Mouse (Mus musculus) small intestine, adult 2 months (tissue): ENCODE results near the gene Dhtkd1. TPM values are rescaled to one million over a fixed set of nuclear protein-coding genes. Genes with fewer than 3 reads are reported as not detected.
A peak's percentile ranks its signal among the peaks of the same experiment; 100 is the strongest.

Source experiments
- H3K27ac ChIP-seq: fragments of 200-500 bp; 2 replicates; pipeline ENCODE4 v1.5.1; 2012; ENCODE audit warnings: low read depth, low read length, control low read depth, inconsistent platforms; ENCODE audit not compliant: insufficient read depth
- H3K27me3 ChIP-seq: fragments of 200-500 bp; 2 replicates; pipeline ENCODE4 v1.6.1; 2012; ENCODE audit warnings: mild to moderate bottlenecking, moderate library complexity, low read length, inconsistent platforms; ENCODE audit not compliant: control insufficient read depth, insufficient read depth
- H3K36me3 ChIP-seq: fragments of 200-500 bp; 2 replicates; pipeline ENCODE4 v1.6.1; 2012; ENCODE audit warnings: mild to moderate bottlenecking, low read length, control low read depth, inconsistent platforms; ENCODE audit not compliant: control insufficient read depth, insufficient read depth
- H3K4me1 ChIP-seq: fragments of 200-500 bp; 2 replicates; pipeline ENCODE4 v1.6.1; 2012; ENCODE audit warnings: low read length, inconsistent platforms, mixed read lengths; ENCODE audit not compliant: control insufficient read depth, insufficient read depth, insufficient read length
- H3K4me3 ChIP-seq: fragments of 200-500 bp; 2 replicates; pipeline ENCODE4 v1.5.1; 2012; ENCODE audit warnings: low read depth, mild to moderate bottlenecking, control low read depth, inconsistent platforms, low read length, moderate library complexity
- CTCF ChIP-seq: fragments of 200-500 bp; IDR thresholded peaks from 2 replicates; pipeline ENCODE4 v1.5.1; 2012; ENCODE audit warnings: low read depth, mild to moderate bottlenecking, control low read depth, inconsistent platforms, low read length, moderate library complexity, mixed read lengths; ENCODE audit not compliant: insufficient replicate concordance, insufficient read length; ENCODE audit errors: extremely low read depth
- POLR2A ChIP-seq: fragments of 200-500 bp; IDR thresholded peaks from 2 replicates; pipeline ENCODE4 v1.6.1; 2012; ENCODE audit warnings: low read depth, mild to moderate bottlenecking, control low read depth, inconsistent platforms, low read length, moderate library complexity
- WGBS: fragments of 180-500 bp; shearing (Covaris S2); methylation state at CpG from one replicate; pipeline ENCODE4 v1.1.7; 2018; 5-methylcytosine and 5-hydroxymethylcytosine counted together
- polyA plus RNA-seq: library from polyadenylated mRNA; depleted of rRNA; stranded (reverse); fragments of >200 nt; gene quantifications from 2 replicates; pipeline ENCODE4 v1.2.3, GENCODE M21; 2012

Gene Dhtkd1
- polyA plus RNA-seq, 1 experiment = 0.13 TPM

DNA sequence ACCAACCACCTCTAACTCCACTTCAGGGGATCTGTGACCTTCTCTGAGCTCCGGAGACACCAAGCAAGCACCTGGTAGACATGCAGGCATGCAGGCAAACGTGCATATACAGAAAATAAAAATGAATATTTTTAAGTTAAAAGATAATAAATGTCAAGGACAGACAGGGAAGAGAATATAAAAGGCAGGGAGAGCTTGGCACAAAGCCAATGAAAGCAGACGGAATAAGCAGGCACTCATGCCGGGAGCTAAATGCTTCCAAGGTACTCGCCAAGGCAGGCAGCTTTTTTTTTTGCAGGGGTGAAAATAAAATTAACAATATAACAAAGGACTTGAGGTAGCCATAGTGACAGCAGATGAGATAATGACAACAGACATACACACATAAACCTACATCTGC, 36.5 kb downstream of the Dhtkd1 start:
- no peak for TF ChIP-seq POLR2A
- TF ChIP-seq CTCF = no peak
- H3K27me3 ChIP-seq = no peaks in the 10 kb centered on the region
- no peak overlapping the region for H3K4me3 ChIP-seq
- no peaks in the 10 kb centered on the region for H3K36me3 ChIP-seq
- H3K27ac ChIP-seq = no peak overlapping the region
- WGBS = 27% methylated on average over 5 of the region's 5 CpGs
- no peaks in the 10 kb centered on the region for H3K4me1 ChIP-seq

- H3K36me3 ChIP-seq = no peaks in the 10 kb centered on the region
- TF ChIP-seq POLR2A = no peak
- TF ChIP-seq CTCF = peak; percentile 46; the same call in 1 of the 2 replicates
- H3K4me1 ChIP-seq = no peaks in the 10 kb centered on the region
- 74% methylated on average over 5 of the region's 5 CpGs for WGBS
- no peaks in the 10 kb centered on the region for H3K27me3 ChIP-seq
- no peak overlapping the region for H3K27ac ChIP-seq
- H3K4me3 ChIP-seq = no peak overlapping the region
Measured at GRCm38 (mm10) chr2:5900145-5900544, 42.4 kb downstream of the Dhtkd1 start.

DNA sequence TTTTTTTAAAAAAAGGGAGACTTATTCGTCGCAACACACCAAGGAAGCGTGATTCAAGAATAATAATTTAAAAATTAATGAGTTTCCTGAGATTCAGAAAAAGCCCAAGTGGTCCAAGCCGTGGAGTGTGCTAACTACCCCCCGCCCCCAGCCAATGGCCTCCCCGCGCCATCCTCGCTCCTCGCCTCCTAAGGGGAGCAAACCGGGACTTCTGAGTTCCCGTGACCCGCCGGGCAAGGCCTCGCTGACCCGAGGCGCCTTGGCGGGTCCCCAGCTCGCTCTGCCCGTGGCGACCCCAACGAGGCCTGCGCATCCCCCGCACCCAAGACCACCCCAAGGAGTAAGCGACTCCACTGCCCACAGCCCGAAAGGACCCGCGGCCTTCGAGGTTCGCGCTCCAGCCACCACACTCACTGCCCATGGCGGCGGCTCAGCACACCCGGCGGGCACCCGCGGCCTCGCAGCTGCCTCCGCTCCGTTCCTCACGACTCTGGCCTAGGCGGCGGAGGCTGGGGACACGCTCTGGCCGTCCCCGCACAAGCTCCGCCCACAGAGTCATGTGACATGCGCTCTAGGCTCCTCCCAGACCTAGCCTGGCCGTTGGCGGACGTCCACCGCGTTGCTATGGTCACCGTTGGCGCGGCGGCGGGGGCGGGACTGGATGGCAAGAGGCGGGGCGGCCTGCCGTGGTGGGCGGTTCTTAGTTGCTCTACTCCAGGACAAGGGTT, 47.6 kb downstream of the Dhtkd1 start, which contains the start of gene Sec61a2:
Gene Sec61a2, minus strand, starts transcription at position 590 of the 728 bp plus-strand sequence.
- under 1% methylated on average over 62 of the region's 62 CpGs for WGBS
- peak within 1 kb of the TSS; percentile 96 for H3K4me3 ChIP-seq
- 0 out of 2 replicates have a peak, but pooled peaks cover 1% of the 10 kb centered on the region for H3K4me1 ChIP-seq
- H3K27ac ChIP-seq = peak within 1 kb of the TSS; percentile 77
- no peaks in the 10 kb centered on the region for H3K27me3 ChIP-seq
- TF ChIP-seq CTCF = no peak
- TF ChIP-seq POLR2A = peak; percentile 96
- H3K36me3 ChIP-seq = peaks cover 9% of the 10 kb centered on the region

DNA sequence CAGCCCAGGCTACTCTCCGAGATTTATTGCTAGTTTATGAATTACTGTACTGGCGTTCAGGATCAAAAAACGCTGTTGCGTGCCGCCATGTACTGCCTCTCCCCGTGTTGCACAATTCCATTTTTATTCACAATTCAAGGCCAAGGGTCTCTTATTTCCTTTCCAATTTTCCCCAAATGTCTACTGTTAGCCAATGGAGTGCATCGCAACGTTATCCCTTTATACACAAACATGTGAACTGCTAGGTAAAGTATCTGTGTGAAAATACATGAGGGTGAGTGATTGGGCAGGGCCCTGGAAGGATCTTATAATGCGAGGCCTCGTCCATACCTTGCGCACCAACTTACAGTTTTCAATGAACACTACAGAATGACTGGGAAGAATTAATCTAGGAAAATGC, 48.3 kb downstream of the Dhtkd1 start:
- Histone ChIP-seq H3K4me3 (peak overlapping the region; percentile 32; the same call in 1 of the 2 replicates), H3K27ac (no peak overlapping the region), H3K27me3 (no peaks in the 10 kb centered on the region), H3K4me1 (0 out of 2 replicates have a peak, but pooled peaks cover 1% of the 10 kb centered on the region), H3K36me3 (peaks cover 12% of the 10 kb centered on the region)
- 15% methylated on average over 11 of the region's 11 CpGs for WGBS
- no peak for TF ChIP-seq CTCF
- TF ChIP-seq POLR2A = no peak

DNA sequence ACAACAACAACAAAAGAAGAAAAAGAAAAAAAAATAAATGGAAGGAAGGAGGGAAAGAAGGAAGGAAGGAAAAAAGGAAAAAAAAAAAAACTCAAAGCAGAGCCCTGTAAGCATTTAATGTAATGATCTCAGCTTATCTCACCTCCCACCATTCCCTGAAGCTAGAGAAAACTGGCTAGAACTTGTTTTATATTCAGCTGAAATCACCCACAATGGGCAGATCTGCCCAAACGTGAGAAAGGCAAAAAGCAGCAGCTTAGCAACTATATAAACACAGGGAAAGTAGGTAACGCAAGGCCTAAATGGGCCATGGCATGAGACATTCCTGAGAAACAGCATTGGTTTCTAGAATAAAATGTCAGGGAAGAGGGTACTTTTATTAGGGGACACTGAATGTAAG, 53.2 kb downstream of the Dhtkd1 start:
- H3K27ac ChIP-seq = no peak overlapping the region
- H3K36me3 ChIP-seq = peaks cover 40% of the 10 kb centered on the region
- WGBS = 72% methylated on average over 2 of the region's 2 CpGs
- TF ChIP-seq CTCF (no peak), POLR2A (no peak)
- no peaks in the 10 kb centered on the region for H3K27me3 ChIP-seq
- H3K4me3 ChIP-seq = no peak overlapping the region
- H3K4me1 ChIP-seq = 0 out of 2 replicates have a peak, but pooled peaks cover 1% of the 10 kb centered on the region

DNA sequence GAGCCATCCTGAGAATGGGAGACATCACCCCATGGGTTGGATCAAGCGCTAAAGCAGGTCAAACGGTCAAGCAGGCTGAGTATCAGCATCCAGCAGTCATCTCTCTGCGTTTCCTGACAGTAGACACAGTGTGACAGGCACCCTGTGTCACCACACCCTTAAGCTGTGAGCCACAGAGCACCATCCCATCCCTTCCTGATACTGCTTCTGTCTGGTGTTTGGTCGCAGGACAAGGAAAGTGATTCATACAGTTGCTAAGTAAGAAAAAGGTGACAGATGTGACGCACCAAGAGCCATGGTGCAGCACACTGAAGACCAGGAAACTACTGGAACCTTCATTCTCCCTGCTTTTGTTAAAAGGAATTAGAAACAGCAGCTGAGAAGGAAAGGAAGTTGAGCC, 53.7 kb downstream of the Dhtkd1 start:
- Histone ChIP-seq H3K27ac (no peak overlapping the region), H3K27me3 (no peaks in the 10 kb centered on the region), H3K36me3 (peaks cover 41% of the 10 kb centered on the region), H3K4me1 (0 out of 2 replicates have a peak, but pooled peaks cover 1% of the 10 kb centered on the region), H3K4me3 (no peak overlapping the region)
- WGBS = 83% methylated on average over 5 of the region's 5 CpGs
- TF ChIP-seq POLR2A = no peak
- no peak for TF ChIP-seq CTCF

- 44% methylated on average over 3 of the region's 3 CpGs for WGBS
- Histone ChIP-seq H3K4me1 (no peaks in the 10 kb centered on the region), H3K36me3 (peaks cover 37% of the 10 kb centered on the region)
Measured at GRCm38 (mm10) chr2:5877446-5877845, 65.1 kb downstream of the Dhtkd1 start.

More at GRCm38 (mm10) chr2:5877446-5877845, 65.1 kb downstream of the Dhtkd1 start:
- Histone ChIP-seq H3K4me3 (no peak overlapping the region), H3K27me3 (no peaks in the 10 kb centered on the region), H3K27ac (no peak overlapping the region)
- TF ChIP-seq POLR2A (no peak), CTCF (no peak)
